Mouse (Mus musculus): ENCODE data around the gene Fndc10.

The Fndc10 gene

GRCm38 (mm10) chr4:155690571-155691375 lies 3.4 kb upstream of the Fndc10 start:
- DNase-seq = peak; percentile 99

- no peak for DNase-seq
Measured at GRCm38 (mm10) chr4:155692421-155692820, 1.7 kb upstream of the Fndc10 start.

- peak; percentile 87 for DNase-seq
Measured at GRCm38 (mm10) chr4:155694482-155695401, 600 bp downstream of the Fndc10 start.

GRCm38 (mm10) chr4:155695531-155696062 lies 1.5 kb downstream of the Fndc10 start:
- DNase-seq = no peak

- peak; percentile 75 for DNase-seq
Measured at GRCm38 (mm10) chr4:155696261-155697255, 2.4 kb downstream of the Fndc10 start.

- DNase-seq = no peak
Measured at GRCm38 (mm10) chr4:155700425-155700824, 6.3 kb downstream of the Fndc10 start.

- DNase-seq = no peak
Measured at GRCm38 (mm10) chr4:155703425-155703929, 9.3 kb downstream of the Fndc10 start.

GRCm38 (mm10) chr4:155704721-155705591 lies 10.8 kb downstream of the Fndc10 start, which contains the start of gene Ssu72:
TSS of gene Ssu72 (plus strand) at chr4:155704800.
- peak; percentile 94 for DNase-seq

GRCm38 (mm10) chr4:155705592-155705929 lies 11.4 kb downstream of the Fndc10 start:
- DNase-seq = no peak

- no peak for DNase-seq
Measured at GRCm38 (mm10) chr4:155708582-155708981, 14.4 kb downstream of the Fndc10 start.

GRCm38 (mm10) chr4:155708988-155709387 lies 14.8 kb downstream of the Fndc10 start:
- no peak for DNase-seq

GRCm38 (mm10) chr4:155710521-155711252 lies 16.5 kb downstream of the Fndc10 start:
- DNase-seq = peak; percentile 78

GRCm38 (mm10) chr4:155721668-155722083 lies 27.5 kb downstream of the Fndc10 start:
- peak; percentile 70 for DNase-seq

- DNase-seq = no peak
Measured at GRCm38 (mm10) chr4:155727993-155728392, 33.9 kb downstream of the Fndc10 start.

GRCm38 (mm10) chr4:155733267-155733666 lies 39.1 kb downstream of the Fndc10 start:
- DNase-seq = peak; percentile 36

GRCm38 (mm10) chr4:155734350-155734941 lies 40.3 kb downstream of the Fndc10 start, which contains the start of gene Tmem240:
TSS of gene Tmem240 (plus strand) at chr4:155734800.
- peak; percentile 98 for DNase-seq

- DNase-seq = peak; percentile 89
Measured at GRCm38 (mm10) chr4:155734951-155735702, 41.0 kb downstream of the Fndc10 start.

- no peak for DNase-seq
Measured at GRCm38 (mm10) chr4:155735788-155736187, 41.6 kb downstream of the Fndc10 start.

GRCm38 (mm10) chr4:155736421-155736820 lies 42.3 kb downstream of the Fndc10 start:
- peak; percentile 58 for DNase-seq
